Mouse (Mus musculus) kidney, embryonic 15.5 days (tissue): ENCODE results near the gene Zcchc9. TPM values are rescaled to one million over a fixed set of nuclear protein-coding genes. Genes with fewer than 3 reads are reported as not detected.
"Not testable (repeated sequence)": the region's sequence is repeated elsewhere in the genome, so short reads cannot be mapped to it uniquely, and the experiment has no call there.

ENCODE experiments used
- ATAC-seq: fragments of 200-750 bp; cut with Nextera tagmentation; replicated peaks from 2 replicates; pipeline ENCODE4 v1.8.0; 2017; ENCODE audit warnings: moderate TSS enrichment; ENCODE audit not compliant: low FRiP score
- H3K27ac ChIP-seq: fragments of 300-500 bp; sonication (generic); 2 replicates; pipeline ENCODE4 v1.5.1; 2015; ENCODE audit warnings: mild to moderate bottlenecking, inconsistent platforms
- H3K27me3 ChIP-seq: fragments of 300-500 bp; sonication (generic); 2 replicates; pipeline ENCODE4 v1.6.1; 2015; ENCODE audit warnings: inconsistent platforms
- H3K36me3 ChIP-seq: fragments of 300-500 bp; sonication (generic); 2 replicates; pipeline ENCODE4 v1.6.1; 2015; ENCODE audit warnings: inconsistent platforms
- H3K4me1 ChIP-seq: fragments of 300-500 bp; sonication (generic); 2 replicates; pipeline ENCODE4 v1.6.1; 2015; ENCODE audit warnings: inconsistent platforms
- H3K4me2 ChIP-seq: fragments of 300-500 bp; sonication (generic); 2 replicates; pipeline ENCODE4 v1.6.1; 2015; ENCODE audit warnings: moderate library complexity, mild to moderate bottlenecking, inconsistent platforms
- H3K4me3 ChIP-seq: fragments of 300-500 bp; sonication (generic); replicated peaks from 2 replicates; pipeline ENCODE4 v1.5.1; 2015; ENCODE audit warnings: mild to moderate bottlenecking, inconsistent platforms
- H3K9ac ChIP-seq: fragments of 300-500 bp; sonication (generic); 2 replicates; pipeline ENCODE4 v1.6.1; 2015; ENCODE audit warnings: mild to moderate bottlenecking, inconsistent platforms
- H3K9me3 ChIP-seq: fragments of 300-500 bp; sonication (generic); replicated peaks from 2 replicates; pipeline ENCODE4 v1.6.1; 2016; ENCODE audit warnings: inconsistent platforms
- WGBS: fragments of 180-500 bp; shearing (Covaris S2); methylation state at CpG from one replicate; pipeline ENCODE4 v1.1.7; 2015; ENCODE audit warnings: mixed read lengths; 5-methylcytosine and 5-hydroxymethylcytosine counted together
- polyA plus RNA-seq: library from polyadenylated mRNA; unstranded; fragments of >200 nt; fragmentation: Nextera tagmentation; extraction: Ambion mirVana; gene quantifications from 2 replicates; pipeline ENCODE4 v1.2.1, GENCODE M21; 2015

Zcchc9 gene
- polyA plus RNA-seq, 1 experiment from 2014 or later: 38.1 TPM

DNA sequence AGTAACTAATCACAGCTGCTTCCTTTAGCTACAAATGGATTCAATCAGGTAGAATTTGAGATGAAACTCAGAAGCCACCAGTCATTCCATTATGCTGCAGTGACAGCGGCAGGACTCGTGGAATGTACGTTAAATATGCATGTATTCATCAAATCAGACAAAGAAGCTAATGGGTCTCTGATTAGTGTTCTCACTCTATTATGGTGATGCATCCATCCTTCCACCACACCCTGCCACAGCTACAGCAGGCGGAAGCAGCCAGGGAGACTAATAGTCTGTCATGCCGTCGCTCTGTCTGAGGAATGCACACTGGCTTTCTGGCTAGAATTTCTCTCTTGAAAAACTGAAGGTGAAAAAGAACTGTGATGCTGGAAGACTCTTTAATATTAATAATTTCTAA is 11.5 kb downstream of the Zcchc9 start:
- no peaks in the 10 kb centered on the region for H3K27me3 ChIP-seq
- WGBS: 92% methylated on average over 6 of the region's 6 CpGs
- H3K4me2 ChIP-seq: no peak overlapping the region
- no peak overlapping the region for H3K9ac ChIP-seq
- peaks cover 67% of the 10 kb centered on the region for H3K36me3 ChIP-seq
- no peak overlapping the region for H3K27ac ChIP-seq
- H3K4me1 ChIP-seq: no peaks in the 10 kb centered on the region
- no peaks in the 10 kb centered on the region for H3K9me3 ChIP-seq
- no peak for ATAC-seq
- H3K4me3 ChIP-seq: no peak overlapping the region

DNA sequence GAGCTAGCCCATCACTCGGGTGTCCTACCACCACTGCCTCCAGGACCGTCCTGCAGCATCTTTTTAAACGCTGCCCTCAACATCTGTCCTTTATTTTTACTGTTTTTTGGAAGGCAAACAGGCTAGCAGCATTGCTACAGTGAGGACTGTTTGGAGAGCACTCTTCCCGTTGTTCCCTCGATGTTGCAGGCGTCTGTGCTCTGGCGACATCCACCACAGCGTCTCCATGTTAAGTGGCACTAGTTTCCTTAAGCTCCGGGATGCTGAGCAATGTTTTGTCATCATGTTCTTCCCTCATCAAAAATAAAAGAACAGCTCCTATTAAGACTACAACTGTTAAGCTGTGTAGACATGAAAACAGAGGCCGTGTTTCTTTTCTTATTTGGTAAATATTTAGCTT is 11.9 kb downstream of the Zcchc9 start:
- Histone ChIP-seq H3K4me2 (no peak overlapping the region), H3K9ac (no peak overlapping the region), H3K4me3 (no peak overlapping the region), H3K27me3 (no peaks in the 10 kb centered on the region), H3K4me1 (no peaks in the 10 kb centered on the region), H3K36me3 (peaks cover 63% of the 10 kb centered on the region), H3K9me3 (no peaks in the 10 kb centered on the region), H3K27ac (no peak overlapping the region)
- 96% methylated on average over 10 of the region's 10 CpGs for WGBS
- ATAC-seq: no peak

DNA sequence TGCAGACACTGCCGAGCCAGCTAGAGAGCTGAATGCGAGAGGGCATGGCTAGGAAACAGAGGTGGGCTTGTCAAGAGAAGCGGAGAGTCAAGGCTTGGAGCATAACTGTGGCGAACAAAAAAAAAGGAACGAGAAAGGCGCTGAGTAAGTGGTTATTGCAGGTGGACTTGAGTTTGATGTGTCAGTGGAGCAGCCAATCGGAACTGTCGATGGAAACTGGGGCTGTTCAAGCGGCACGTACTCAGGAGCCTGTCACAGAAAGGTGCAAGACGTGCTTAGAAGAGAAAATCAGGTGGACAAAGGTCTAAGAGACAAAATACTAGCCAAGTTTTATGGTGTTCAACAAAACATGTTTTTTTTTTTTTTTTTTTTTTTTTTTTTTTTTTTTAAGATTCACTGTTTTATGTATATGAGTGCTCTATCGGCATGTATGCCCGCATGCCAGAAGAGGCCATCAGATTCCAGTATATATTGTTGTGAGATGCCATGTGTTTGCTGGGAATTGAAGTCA is 12.5 kb downstream of the Zcchc9 start:
- H3K36me3 ChIP-seq: peaks cover 57% of the 10 kb centered on the region
- no peaks in the 10 kb centered on the region for H3K27me3 ChIP-seq
- H3K4me3 ChIP-seq: no peak overlapping the region
- ATAC-seq: no peak
- no peaks in the 10 kb centered on the region for H3K4me1 ChIP-seq
- 93% methylated on average over 13 of the region's 13 CpGs for WGBS
- H3K9me3 ChIP-seq: no peaks in the 10 kb centered on the region
- H3K9ac ChIP-seq: no peak overlapping the region
- no peak overlapping the region for H3K27ac ChIP-seq
- no peak overlapping the region for H3K4me2 ChIP-seq

DNA sequence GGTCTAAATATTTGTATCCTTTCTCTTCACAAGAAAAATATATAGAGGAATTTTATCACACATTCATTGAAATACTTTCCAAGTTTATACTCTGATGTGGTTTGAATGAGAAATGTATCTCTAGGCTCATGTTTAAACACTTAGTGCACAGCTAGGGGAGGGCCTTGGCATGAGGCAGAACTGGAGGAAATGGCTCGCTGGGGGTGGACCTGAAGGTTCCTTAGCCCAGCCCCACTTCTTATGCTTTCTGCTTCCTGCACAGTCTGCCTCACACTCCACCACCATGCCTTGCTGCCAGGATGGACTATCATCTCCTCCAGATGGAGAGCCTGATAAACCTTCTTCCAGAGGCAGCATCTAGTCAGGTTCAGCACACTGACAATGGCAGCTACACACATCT is 15.5 kb downstream of the Zcchc9 start:
- Histone ChIP-seq H3K4me2 (no peak overlapping the region), H3K4me1 (no peaks in the 10 kb centered on the region), H3K9me3 (no peaks in the 10 kb centered on the region), H3K27me3 (no peaks in the 10 kb centered on the region), H3K27ac (no peak overlapping the region), H3K36me3 (peaks cover 27% of the 10 kb centered on the region), H3K4me3 (no peak overlapping the region), H3K9ac (no peak overlapping the region)
- ATAC-seq: no peak
- 62% methylated on average over 1 of the region's 1 CpGs for whole genome bisulfite sequencing

DNA sequence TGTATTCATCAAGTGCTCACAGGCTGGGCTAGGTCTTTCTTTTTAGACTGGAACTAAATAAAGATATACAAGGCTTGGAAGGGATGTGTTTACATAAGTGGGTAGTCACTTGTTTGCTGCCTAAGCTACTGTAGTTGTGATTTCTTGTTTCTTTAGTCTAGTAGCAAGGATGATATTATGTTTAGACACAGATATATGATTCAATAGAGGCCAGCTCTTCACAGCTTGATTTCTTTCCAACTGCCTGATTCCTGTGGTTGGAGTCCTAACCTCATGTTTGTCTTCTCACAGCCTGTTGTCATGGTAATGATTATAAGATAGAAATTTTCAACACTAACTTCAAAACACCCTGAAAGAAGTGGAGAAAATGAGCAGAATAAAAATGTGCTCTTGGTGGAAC is 27.6 kb downstream of the Zcchc9 start:
- no peak overlapping the region for H3K9ac ChIP-seq
- ATAC-seq: no peak
- no peak overlapping the region for H3K4me2 ChIP-seq
- H3K27me3 ChIP-seq: no peaks in the 10 kb centered on the region
- H3K27ac ChIP-seq: no peak overlapping the region
- H3K4me3 ChIP-seq: no peak overlapping the region
- no peaks in the 10 kb centered on the region for H3K36me3 ChIP-seq
- no peaks in the 10 kb centered on the region for H3K9me3 ChIP-seq
- no peaks in the 10 kb centered on the region for H3K4me1 ChIP-seq

DNA sequence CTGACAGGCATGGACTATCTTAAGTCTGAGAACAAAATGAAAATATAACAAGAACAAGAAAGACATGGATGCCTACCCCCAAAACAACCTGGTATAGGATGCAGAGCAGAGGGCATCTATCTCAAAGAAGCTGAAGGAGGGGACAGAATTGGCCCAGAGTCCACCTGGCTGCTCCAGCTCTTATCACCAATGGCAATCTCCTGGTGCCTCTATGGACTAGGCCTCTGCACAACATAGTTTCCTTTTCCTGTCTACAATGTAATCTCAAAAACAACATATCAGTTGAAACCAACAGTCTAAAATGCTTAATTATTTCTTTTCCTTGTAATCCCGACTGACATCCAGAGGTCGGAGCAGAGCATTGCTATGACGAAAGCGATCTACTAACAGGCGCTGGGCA is 29.4 kb downstream of the Zcchc9 start:
- WGBS: 95% methylated on average over 5 of the region's 5 CpGs
- Histone ChIP-seq H3K4me3 (no peak overlapping the region), H3K27ac (no peak overlapping the region), H3K36me3 (no peaks in the 10 kb centered on the region), H3K9me3 (no peaks in the 10 kb centered on the region), H3K4me1 (no peaks in the 10 kb centered on the region), H3K4me2 (no peak overlapping the region), H3K27me3 (no peaks in the 10 kb centered on the region), H3K9ac (no peak overlapping the region)
- ATAC-seq: no peak

DNA sequence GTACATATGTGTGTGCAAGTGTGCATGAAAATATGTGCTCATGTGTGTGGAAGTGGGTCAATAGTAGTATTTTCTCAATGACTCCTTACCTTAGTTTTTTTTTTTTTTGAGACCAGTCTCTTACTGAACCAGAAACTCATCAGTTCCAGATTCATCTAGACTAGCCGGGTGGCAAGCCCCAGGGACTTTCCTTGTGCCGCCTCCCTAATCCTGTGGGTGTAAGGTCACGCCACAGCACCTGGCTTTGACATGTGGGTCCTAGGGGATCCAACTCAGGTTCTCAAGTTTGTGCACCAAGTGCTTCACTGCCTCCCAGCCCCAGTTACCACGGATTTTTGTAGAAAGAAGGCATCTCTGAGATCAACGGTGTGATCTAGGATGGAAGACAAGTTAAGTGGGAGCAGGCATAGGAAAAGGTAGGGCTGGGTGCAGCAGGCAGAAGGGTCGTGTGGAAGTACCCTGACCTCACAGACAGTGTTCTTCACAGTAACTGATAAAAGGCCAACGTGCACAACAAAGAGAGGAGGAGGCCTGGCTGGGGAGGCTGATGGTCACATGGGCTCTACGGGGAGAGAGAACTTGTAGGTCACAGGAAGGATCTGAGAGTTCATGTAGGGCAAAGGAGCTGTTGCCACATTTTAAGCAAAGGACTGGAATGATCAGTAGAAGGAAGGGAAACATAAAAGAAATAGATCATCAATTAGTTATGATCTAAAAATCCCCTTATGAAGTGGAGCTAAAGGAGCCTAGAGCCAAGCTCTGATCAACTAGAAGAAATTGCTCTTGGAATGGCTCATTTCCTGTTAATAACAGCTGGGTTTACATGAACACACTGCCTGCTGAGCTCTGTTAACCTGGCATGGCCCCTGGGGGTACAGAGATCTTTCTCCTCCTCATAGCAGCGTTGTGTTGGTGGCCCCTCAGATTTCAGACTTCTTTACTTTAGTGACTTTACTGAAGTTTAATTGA is 38.5 kb downstream of the Zcchc9 start:
- Histone ChIP-seq H3K4me2 (no peak overlapping the region), H3K4me3 (no peak overlapping the region), H3K4me1 (no peaks in the 10 kb centered on the region), H3K36me3 (no peaks in the 10 kb centered on the region), H3K27me3 (no peaks in the 10 kb centered on the region), H3K27ac (no peak overlapping the region), H3K9ac (no peak overlapping the region), H3K9me3 (no peaks in the 10 kb centered on the region)
- WGBS: 71% methylated on average over 9 of the region's 9 CpGs
- ATAC-seq: no peak

DNA sequence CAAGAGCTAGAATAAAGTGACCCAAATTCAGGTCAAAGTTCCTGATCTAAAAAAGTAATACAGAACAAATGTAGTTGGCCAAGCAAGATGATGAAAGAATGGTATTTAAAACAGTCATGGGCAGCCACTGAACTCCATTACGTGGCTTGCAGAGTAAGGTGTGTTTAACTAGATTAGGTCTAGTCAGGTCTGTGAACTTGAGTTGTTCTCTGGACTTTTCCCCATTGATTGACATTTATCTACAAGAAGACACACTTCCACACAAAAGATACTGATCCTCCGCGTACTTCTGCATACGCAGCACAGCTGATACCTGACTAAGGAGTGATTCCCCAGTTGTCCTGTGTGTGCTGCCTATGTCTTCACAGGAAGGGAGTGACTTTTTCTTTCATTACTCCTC is 41.9 kb downstream of the Zcchc9 start:
- 94% methylated on average over 4 of the region's 4 CpGs for WGBS
- no peak for ATAC-seq
- no peaks in the 10 kb centered on the region for H3K36me3 ChIP-seq
- no peak overlapping the region for H3K27ac ChIP-seq
- H3K4me3 ChIP-seq: no peak overlapping the region
- no peaks in the 10 kb centered on the region for H3K27me3 ChIP-seq
- no peak overlapping the region for H3K4me2 ChIP-seq
- no peaks in the 10 kb centered on the region for H3K4me1 ChIP-seq
- no peak overlapping the region for H3K9ac ChIP-seq
- no peaks in the 10 kb centered on the region for H3K9me3 ChIP-seq

DNA sequence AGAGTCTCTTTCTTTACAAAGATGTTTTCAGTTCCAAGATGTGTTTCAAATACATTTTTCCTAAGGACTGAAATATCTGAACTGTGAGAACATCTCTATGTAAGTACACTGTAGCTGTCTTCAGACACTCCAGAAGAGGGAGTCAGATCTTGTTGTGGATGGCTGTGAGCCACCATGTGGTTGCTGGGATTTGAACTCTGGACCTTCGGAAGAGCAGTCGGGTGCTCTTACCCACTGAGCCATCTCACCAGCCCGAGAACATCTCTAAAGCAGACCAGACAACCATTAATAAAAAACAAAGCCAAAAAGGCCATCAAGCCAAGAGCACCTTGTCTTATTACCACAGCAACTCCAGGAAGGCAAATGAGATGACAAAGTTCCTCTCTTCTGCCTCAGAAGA is 43.9 kb downstream of the Zcchc9 start:
- WGBS: 83% methylated on average over 3 of the region's 3 CpGs

DNA sequence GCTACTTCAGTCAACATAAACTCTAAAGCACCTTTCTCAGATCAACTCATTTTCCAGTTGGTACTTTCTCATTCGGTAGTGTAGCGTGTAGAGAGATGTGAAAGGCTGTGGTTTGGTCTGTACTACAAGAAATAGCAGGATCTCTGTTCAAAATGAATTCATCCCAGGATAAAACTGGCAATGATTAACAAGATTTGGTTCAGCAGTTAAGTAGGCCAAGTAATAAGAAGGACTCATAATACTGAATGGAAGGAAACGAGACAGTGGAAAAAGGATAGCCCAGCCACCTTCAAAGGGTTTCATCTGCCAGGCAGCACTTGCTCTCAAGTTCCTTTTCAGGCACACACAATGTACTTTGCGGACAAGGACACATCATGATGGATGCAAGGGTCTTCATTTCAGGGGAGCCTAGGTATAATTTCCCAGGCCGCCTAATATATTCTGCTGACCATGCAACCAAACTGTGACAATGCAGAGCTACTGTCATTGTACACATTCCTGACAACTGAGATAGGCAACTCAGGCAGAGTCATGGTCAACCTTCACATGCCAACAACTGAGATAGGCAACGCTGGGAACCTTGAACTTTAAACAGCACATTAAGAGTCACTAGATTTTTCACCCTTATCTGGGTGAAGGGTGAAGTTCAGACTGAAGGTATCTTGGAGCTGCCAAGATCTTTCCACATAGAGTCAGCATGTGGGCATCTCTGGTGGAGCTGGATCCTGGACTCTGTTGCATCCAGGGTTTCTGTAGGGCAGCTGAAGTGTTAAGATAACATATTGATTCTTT is 45.7 kb downstream of the Zcchc9 start:
- Histone ChIP-seq H3K9ac (no peak overlapping the region), H3K27ac (no peak overlapping the region), H3K27me3 (no peaks in the 10 kb centered on the region), H3K9me3 (no peaks in the 10 kb centered on the region), H3K4me2 (no peak overlapping the region), H3K36me3 (no peaks in the 10 kb centered on the region), H3K4me3 (no peak overlapping the region), H3K4me1 (no peaks in the 10 kb centered on the region)
- ATAC-seq: no peak
- WGBS: 79% methylated on average over 6 of the region's 6 CpGs

More for the DNA sequence above, 43.9 kb downstream of the Zcchc9 start:
- H3K4me3 ChIP-seq, H3K36me3 ChIP-seq, H3K27me3 ChIP-seq, H3K4me2 ChIP-seq, ATAC-seq, H3K4me1 ChIP-seq, H3K27ac ChIP-seq, H3K9ac ChIP-seq, H3K9me3 ChIP-seq: not testable (repeated sequence)

DNA sequence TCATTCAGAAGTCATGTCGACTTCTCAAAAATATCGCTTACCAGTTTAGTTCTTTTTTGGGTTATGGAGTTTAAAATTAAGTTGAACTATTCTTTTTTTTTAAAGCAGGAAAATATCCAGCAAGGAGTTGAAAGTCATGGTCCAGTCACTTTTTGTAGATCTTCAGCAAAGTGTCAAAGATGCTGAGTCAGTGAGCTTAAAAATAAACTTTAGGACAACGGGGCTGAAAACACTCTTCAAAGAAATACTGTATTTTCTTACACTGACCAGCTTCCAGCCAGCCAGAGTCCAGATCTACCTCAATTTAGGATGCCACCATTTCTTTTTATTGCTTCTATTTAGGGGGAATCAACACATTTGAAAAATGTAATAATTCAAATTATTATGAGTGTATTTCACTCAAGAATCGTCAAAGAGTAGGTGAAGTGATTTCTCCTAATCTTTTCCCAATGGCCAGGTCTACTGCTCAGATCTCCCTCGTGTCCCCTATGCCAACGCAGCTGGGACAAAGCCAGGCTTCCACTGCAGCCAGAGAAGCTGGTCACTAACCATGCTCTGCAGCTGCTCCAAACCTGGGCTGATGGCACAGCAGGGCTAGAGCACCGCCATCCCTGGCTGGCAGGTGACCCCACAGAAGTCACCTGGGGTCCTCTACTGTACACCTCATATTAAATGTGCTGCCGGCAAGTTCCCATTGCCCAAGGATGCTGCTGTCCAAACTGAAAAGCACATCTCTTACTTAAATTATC is 47.0 kb downstream of the Zcchc9 start:
- no peaks in the 10 kb centered on the region for H3K4me1 ChIP-seq
- ATAC-seq: no peak
- no peak overlapping the region for H3K27ac ChIP-seq
- H3K4me2 ChIP-seq: no peak overlapping the region
- no peaks in the 10 kb centered on the region for H3K9me3 ChIP-seq
- no peak overlapping the region for H3K9ac ChIP-seq
- WGBS: 86% methylated on average over 8 of the region's 8 CpGs
- H3K4me3 ChIP-seq: no peak overlapping the region
- no peaks in the 10 kb centered on the region for H3K36me3 ChIP-seq
- no peaks in the 10 kb centered on the region for H3K27me3 ChIP-seq

DNA sequence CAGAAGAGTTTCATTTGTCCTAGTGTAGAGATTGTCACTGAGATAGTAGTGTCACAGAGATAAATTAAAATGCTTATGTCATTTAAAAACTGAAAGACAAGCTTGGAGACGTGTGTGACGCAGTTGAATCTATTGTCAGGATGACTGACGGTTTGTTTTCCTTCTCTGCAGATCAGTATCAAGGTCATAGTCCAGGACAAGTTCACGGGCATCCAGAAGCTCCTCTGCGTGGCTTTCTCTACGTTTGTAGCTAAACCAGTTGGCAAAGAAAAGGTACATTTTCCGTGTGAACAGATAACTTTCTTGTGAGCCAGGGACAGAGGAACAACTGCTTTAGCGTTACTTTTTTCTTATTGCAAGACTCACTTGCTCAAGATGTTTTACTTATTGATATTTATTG is 47.7 kb downstream of the Zcchc9 start:
- WGBS: 45% methylated on average over 8 of the region's 8 CpGs
- H3K36me3 ChIP-seq: no peaks in the 10 kb centered on the region
- no peak overlapping the region for H3K4me3 ChIP-seq
- ATAC-seq: no peak
- no peaks in the 10 kb centered on the region for H3K4me1 ChIP-seq
- no peaks in the 10 kb centered on the region for H3K27me3 ChIP-seq
- no peak overlapping the region for H3K9ac ChIP-seq
- H3K27ac ChIP-seq: no peak overlapping the region
- no peak overlapping the region for H3K4me2 ChIP-seq
- no peaks in the 10 kb centered on the region for H3K9me3 ChIP-seq
